Mouse (Mus musculus): ENCODE results near the gene Vash1. TPM values are rescaled to one million over a fixed set of nuclear protein-coding genes. Genes with fewer than 3 reads are reported as not detected.

Gene Vash1
- total RNA-seq, 2 experiments from 2014 or later: 36.8 to 37.8 TPM

DNA sequence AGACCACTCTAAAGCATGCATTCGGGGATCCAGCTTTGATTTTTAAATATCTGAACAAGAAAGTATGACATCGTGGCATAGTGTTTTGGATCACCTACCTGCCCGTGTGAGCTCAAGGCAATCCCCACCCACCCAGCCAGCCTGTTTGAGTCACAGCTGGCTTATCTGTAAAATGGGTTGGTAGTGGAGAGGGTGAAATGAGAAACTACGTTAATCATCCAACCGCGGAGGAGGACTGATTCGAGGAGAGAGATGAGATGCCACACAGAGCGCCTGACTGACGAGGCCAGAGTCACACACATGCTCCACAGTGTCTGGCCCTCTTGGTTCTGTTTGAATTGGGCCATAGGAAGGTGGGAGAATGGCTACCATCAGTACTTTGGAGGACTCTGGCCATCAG, 3.1 kb downstream of the Vash1 start:
- no peak for DNase-seq (ENCODE audit: low spot score in 2 of 2)

DNA sequence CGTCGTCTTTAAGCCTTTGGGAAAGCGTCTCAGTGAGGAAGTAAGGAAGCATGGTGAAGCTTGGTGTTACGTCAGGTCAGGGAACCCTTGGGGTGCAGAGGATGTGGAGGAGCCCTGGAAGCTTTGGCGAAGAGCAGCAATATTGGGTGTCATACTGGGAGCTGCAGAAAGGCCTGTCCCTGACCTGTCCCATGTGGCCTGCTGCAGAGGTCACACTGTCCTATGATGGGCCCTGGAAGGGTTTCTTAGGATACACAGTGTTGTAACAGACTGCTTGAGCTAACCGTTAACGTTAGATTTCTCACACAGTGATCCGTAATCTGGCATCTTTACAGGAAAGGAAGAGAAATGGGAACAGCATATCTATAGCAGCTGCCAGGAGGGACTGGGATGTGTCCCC, 3.7 kb downstream of the Vash1 start:
- DNase-seq (ENCODE audit: low spot score in 2 of 2): no peak

DNA sequence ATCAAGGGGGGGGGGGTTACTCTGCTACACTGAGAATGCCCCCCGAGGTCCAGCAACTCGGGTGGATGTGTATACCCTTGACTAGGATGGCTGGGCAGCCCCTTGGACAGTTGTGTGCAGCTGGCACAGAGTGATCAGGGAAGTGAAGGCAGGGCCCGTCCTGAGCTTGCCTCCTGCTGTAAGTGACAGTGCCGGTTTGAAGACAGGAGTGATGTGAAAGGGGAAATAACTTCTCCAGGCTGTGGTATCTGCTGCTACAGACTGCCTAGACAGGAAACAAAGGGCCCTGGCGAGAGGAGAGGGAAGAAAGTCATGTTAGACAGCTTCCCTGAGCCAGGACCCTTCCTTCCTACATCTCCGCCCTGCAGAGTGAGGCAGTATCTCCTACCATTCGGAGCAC, 5.2 kb downstream of the Vash1 start:
- DNase-seq (ENCODE audit: low spot score in 2 of 2): no peak

GRCm38 (mm10) chr12:86685275-86685674, 6.8 kb downstream of the Vash1 start:
- peak in 1 of 2 experiments; percentile 68 for DNase-seq (ENCODE audit: low spot score in 2 of 2)

GRCm38 (mm10) chr12:86686551-86687330, 8.2 kb downstream of the Vash1 start:
- no peak for DNase-seq (ENCODE audit: low spot score in 2 of 2)

DNA sequence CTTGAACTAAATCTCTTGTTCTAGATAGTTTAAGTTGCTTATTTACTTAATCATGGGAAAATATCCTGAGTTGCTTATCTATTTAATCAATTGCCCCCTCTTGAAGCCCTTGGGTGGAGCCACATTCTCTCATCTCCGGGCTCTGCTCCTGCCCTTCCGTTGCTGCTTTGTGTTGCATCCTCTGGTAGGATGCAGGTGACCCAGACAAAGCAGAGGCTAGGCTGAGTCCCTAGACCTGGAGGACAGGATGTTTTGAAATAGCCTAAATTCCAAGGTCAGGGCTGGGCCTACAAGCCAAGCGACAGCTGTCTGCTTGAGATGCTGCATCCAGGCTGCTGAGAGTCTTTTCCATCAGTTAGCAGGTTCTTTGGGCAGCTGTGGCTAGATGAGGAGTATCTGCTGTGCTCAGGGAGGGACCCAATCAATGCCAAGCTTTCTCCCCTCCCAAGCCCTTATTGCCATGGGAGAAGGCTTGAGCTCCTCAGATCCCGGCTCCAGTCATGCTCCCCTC, 9.0 kb downstream of the Vash1 start:
- DNase-seq (ENCODE audit: low spot score in 2 of 2): no peak

GRCm38 (mm10) chr12:86687971-86688573, 9.6 kb downstream of the Vash1 start:
- DNase-seq (ENCODE audit: low spot score in 2 of 2): no peak

DNA sequence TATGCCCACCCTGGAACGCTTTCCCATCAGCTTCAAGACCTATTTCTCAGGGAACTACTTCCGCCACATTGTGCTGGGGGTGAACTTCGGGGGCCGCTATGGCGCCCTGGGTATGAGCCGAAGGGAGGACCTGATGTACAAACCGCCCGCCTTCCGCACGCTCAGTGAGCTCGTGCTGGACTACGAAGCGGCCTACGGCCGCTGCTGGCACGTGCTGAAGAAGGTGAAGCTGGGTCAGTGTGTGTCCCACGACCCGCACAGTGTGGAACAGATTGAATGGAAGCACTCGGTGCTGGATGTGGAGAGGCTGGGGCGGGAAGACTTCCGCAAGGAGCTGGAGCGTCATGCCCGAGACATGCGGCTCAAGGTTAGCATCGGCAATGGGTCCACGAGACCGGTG, 10.4 kb downstream of the Vash1 start:
- no peak for DNase-seq (ENCODE audit: low spot score in 2 of 2)

GRCm38 (mm10) chr12:86690700-86691485, 12.4 kb downstream of the Vash1 start:
- no peak for DNase-seq (ENCODE audit: low spot score in 2 of 2)

DNA sequence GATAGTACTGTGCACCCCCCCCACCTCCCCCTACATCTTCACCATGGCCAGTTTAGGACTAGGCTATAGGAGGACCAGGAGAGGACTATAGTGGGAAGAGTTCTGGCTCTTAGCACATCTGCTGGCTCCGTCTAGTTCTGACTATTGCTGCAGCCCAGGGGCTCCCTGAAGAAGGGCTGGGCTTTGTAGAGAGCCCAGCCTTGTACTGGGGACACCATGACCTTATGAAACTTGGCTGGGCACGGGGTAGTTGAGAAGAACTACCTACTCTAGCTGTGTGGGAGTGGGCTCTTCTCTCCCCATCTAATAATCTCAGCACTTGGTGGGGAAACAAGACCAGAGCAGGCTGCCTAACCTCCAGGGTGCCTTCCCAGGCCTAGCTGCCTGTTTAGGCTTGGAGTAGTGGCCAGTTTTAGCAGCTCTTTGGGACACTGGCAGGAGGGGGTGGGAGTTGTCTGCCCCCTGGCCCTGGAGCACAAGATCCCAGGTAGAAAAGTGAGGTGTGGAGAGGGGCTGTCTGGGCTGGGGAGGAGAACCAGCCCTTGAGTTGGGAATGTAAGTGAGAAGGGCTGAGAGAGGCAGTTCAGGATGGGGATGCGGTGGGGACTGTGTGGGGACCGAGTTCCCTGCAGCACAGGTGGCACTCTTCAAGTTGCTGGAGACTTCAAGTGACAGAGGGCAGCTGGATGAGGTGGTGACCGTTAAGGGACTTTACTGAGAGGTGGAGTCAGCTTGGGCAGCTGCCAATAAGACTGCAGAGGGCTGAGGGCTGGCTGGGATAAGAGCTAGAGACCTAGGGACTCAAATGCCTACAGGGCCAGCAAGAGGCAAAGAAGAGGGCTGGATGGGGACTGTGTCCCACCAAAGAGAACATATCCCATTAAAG, 14.2 kb downstream of the Vash1 start:
- DNase-seq (ENCODE audit: low spot score in 2 of 2): no peak

DNA sequence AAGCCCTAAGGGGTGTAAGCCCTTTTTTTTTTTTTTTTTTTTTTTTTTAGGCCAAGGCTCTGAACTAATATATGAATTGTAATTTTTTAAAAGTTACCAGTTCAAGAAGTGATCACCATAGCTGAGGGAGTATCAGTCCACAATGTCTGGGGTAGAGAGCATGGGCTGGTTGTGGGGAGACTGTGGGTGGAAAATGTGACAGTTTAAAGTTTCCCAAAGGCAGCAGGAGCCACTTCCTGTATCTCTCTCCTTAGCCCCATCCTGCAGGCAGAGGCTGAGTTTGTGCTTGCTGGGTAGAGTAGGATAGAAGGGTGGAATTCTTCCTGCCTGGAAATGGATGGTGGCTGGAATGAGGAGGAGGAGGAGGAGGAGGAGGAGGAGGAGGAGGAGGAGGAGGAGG, 14.9 kb downstream of the Vash1 start:
- no peak for DNase-seq (ENCODE audit: low spot score in 2 of 2)

- DNase-seq (ENCODE audit: low spot score in 2 of 2): no peak
Observed at GRCm38 (mm10) chr12:86694441-86694840, 15.9 kb downstream of the Vash1 start.

DNA sequence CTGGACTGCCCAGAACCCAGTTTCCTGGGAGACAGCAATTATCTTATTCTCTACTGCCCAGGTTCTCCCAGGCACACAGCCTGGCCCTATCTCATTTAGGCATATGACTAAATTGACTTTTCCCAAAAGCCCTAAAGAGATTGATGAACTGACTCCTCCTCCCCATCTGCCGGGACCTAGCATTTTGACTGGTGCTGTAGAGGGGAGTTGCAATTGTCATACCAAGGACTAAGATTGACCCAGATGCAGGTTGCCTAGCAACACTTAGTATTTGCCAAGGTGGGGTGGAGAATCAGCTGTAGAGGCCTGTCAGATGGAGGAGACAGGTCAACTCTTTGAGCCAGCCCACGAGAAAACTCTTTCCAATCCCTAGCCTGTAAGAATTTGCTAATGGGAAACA, 19.5 kb downstream of the Vash1 start:
- DNase-seq (ENCODE audit: low spot score in 2 of 2): no peak

- DNase-seq (ENCODE audit: low spot score in 2 of 2): no peak
Observed at GRCm38 (mm10) chr12:86698537-86698936, 20.0 kb downstream of the Vash1 start.

DNA sequence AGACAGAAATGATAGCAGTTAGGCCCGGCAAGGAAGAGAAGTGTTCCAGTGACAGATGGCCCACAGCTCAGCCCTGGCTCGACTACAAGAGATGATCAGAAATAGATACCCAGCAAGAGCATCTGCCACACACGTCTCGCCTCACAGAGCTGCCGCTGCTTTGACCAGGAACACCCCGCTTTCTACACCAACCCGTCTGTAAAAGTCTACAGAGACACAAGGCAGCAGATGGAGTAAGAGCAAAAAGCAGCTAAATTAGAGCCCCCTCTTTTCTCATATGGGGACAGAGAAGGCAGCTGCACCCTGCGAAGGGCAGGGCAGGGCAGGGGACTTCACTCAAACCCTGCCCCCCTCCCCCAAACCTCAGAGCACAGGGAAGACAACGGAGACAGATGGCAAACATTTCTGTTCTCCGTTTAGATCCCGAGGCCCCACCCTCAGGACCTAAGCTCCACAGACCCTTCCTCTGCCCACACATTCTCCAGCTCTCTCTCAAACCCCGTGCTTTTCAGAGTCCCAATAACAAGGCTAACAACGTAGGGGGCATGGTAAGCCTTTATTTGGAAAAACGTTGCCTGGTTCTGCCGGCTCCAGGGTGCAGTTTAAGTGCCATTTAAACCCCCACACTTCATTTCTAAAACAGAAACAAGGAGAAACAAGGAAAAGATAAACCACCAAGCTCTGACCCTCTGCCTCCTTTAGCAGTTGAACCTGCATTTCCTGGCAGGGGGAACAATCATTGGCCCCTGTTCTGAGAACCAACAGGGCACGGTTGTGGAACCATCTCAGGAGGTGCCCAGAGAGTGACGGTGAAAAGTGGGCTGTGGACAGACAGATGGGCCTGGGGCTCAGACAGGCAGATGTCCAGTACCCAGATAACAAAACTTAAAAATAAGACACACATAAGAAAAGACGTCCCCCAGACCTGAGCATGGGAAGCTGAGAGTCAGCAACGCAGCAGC, 21.7 kb downstream of the Vash1 start:
- peak; percentile 86 to 95 for DNase-seq (ENCODE audit: low spot score in 2 of 2)

GRCm38 (mm10) chr12:86700927-86701310, 22.4 kb downstream of the Vash1 start:
- DNase-seq (ENCODE audit: low spot score in 2 of 2): no peak

DNA sequence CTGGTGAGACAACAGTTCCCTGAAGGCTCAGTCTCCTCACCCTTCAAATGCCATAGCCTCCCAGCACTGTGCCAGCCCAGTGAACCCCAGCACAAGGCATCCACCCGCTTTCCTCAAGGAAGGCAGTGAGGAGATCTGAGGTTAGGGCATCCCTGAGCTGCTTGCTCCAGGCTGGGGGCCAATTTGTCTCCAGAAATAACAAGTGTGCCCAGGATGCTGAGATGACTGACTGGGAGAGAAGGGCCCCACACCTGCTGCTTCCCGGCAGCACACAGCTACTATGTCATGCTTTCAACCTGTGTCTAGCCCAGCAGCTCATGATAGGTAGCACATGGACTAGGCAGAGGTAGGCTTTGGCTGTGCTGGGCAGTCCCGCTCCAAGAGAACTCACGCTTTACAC, 23.0 kb downstream of the Vash1 start:
- no peak for DNase-seq (ENCODE audit: low spot score in 2 of 2)

- no peak for DNase-seq (ENCODE audit: low spot score in 2 of 2)
Observed at GRCm38 (mm10) chr12:86702690-86703089, 24.2 kb downstream of the Vash1 start.

DNA sequence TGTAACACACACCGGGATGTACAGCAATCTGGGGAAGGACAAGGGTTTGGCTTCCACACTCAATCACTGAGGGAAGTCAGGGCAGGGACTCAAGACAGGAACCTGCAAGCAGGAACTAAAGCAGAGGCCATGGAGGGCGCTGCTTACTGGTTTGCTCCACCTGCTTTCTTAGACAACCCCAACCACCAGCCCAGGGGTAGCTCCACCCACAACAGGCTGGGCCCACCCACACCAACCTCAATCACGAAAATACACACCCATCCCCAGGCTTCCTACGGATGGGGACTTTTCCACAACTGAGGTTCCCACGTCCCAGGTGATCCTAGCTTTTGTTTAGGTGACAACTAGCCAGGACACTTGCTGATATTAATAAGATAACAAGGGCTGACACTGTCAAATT, 27.3 kb downstream of the Vash1 start:
- no peak for DNase-seq (ENCODE audit: low spot score in 2 of 2)

- DNase-seq (ENCODE audit: low spot score in 2 of 2): no peak
Observed at GRCm38 (mm10) chr12:86714026-86714425, 35.5 kb downstream of the Vash1 start.

Measured in layer of hippocampus, adult 18-20 months (tissue).